Mouse (Mus musculus) intestine, embryonic 14.5 days (tissue): ENCODE data around the gene Tacc2. TPM values are rescaled to one million over a fixed set of nuclear protein-coding genes. Genes with fewer than 3 reads are reported as not detected.
"Not testable (repeated sequence)": the region's sequence is repeated elsewhere in the genome, so short reads cannot be mapped to it uniquely, and the experiment has no call there.

Source experiments
- ATAC-seq: fragments of 200-750 bp; cut with Nextera tagmentation; replicated peaks from 2 replicates; pipeline ENCODE4 v1.8.0; 2017; ENCODE audit warnings: low read depth, moderate number of reproducible peaks, moderate TSS enrichment, moderate library complexity; ENCODE audit not compliant: low FRiP score, low TSS enrichment
- DNase-seq: peaks from one replicate; pipeline ENCODE4 v3.0.0-alpha.2; 2018; ENCODE audit warnings: low spot score
- H3K27ac ChIP-seq: fragments of 300-500 bp; sonication (generic); 2 replicates; pipeline ENCODE4 v1.5.1; 2014; ENCODE audit warnings: low read depth, mild to moderate bottlenecking, control low read depth
- H3K27me3 ChIP-seq: fragments of 300-500 bp; sonication (generic); replicated peaks from 2 replicates; pipeline ENCODE4 v1.6.1; 2014; ENCODE audit warnings: low read length, control low read depth; ENCODE audit not compliant: control insufficient read depth, insufficient read depth
- H3K36me3 ChIP-seq: fragments of 300-500 bp; sonication (generic); 2 replicates; pipeline ENCODE4 v1.6.1; 2014; ENCODE audit warnings: low read length, control low read depth; ENCODE audit not compliant: control insufficient read depth, insufficient read depth
- H3K4me1 ChIP-seq: fragments of 300-500 bp; sonication (generic); replicated peaks from 2 replicates; pipeline ENCODE4 v1.6.1; 2014; ENCODE audit warnings: low read length, control low read depth, mixed read lengths; ENCODE audit not compliant: control insufficient read depth, insufficient read depth
- H3K4me2 ChIP-seq: fragments of 300-500 bp; sonication (generic); 2 replicates; pipeline ENCODE4 v1.6.1; 2014; ENCODE audit warnings: low read length
- H3K4me3 ChIP-seq: fragments of 300-500 bp; sonication (generic); 2 replicates; pipeline ENCODE4 v1.5.1; 2014; ENCODE audit warnings: low read depth, low read length, control low read depth, mixed read lengths
- H3K9ac ChIP-seq: fragments of 300-500 bp; sonication (generic); 2 replicates; pipeline ENCODE4 v1.6.1; 2014; ENCODE audit warnings: mild to moderate bottlenecking, low read length
- H3K9me3 ChIP-seq: fragments of 300-500 bp; sonication (generic); 2 replicates; pipeline ENCODE4 v1.6.1; 2016; ENCODE audit warnings: low read length, control low read depth; ENCODE audit not compliant: control insufficient read depth
- WGBS: fragments of 180-500 bp; shearing (Covaris S2); extraction: QIAGEN DNeasy Blood & Tissue Kit; methylation state at CpG from one replicate; pipeline ENCODE4 v1.1.7; 2014; 5-methylcytosine and 5-hydroxymethylcytosine counted together
- polyA plus RNA-seq: library from polyadenylated mRNA; unstranded; fragments of >200 nt; fragmentation: Nextera tagmentation; extraction: Ambion mirVana; gene quantifications from 2 replicates; pipeline ENCODE4 v1.2.1, GENCODE M21; 2014

Tacc2 gene
- polyA plus RNA-seq, 1 experiment from 2014 or later, result 33.7 TPM

DNA sequence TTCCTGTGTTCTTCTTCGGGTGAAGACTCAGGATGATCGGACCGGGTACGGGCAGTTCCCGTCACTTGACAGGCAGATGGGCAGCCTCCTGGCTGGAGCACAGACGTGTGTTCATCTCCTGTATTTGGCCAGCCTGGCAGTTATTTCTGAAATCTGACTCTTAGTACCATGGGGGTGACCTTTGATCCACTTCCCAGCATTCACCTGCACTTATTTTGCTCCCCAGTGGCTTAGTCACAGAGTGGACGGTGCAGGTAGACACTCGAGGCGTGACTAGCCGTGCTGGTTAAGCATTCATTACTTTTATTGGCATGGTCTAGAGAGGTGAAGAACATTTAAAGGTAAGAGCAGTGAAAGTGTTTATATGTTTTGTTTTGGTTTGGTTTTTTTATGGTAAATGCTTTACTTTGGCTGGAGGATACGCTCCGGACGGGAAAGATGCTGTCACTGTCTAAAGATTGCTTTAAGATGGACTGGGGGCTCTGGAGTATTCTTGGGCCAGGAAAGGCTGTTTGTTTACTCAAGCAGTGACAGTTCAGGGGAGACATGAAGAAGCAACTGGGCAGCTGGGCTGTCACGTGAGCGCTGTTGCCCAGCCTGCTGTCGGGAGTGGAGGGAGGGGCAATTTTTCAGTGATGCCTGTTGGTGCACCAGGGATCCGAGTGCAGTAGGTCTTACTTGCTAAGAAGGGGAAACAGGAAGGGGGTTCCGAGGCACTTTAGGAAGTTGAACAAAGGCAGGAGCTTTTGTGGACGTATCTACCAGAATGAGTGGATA lies 19.0 kb downstream of the Tacc2 start:
- not testable (repeated sequence) for ATAC-seq, H3K9ac ChIP-seq, H3K4me1 ChIP-seq, H3K9me3 ChIP-seq, H3K4me2 ChIP-seq, H3K4me3 ChIP-seq, H3K36me3 ChIP-seq, H3K27me3 ChIP-seq, H3K27ac ChIP-seq, DNase-seq
- WGBS, result 20% methylated on average over 9 of the region's 19 CpGs

DNA sequence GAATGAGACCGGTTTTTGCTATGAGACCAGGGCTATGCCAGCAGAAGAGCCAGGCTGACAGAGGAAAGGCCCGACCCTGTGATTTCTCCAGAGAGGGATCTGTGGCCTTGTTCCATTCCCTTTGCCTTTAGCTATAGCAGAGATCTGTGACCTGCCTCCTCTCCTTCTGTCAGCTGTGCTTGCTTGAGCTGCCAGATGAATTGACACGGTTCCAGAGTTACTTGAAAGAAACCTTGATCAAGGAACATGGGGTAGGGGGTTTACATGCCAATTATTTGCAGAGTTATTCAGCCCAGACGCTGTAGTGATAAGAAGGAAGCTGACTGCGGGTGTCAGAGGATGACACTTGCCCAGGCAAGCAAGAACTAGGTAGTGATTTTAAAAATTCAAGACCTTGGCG lies 20.3 kb downstream of the Tacc2 start:
- DNase-seq (no peak), ATAC-seq (no peak)
- no peaks in the 10 kb centered on the region for H3K27me3 ChIP-seq
- no peaks in the 10 kb centered on the region for H3K36me3 ChIP-seq
- no peak overlapping the region for H3K9ac ChIP-seq
- no peaks in the 10 kb centered on the region for H3K9me3 ChIP-seq
- no peak overlapping the region for H3K4me3 ChIP-seq
- WGBS, result 77% methylated on average over 6 of the region's 6 CpGs
- no peaks in the 10 kb centered on the region for H3K4me1 ChIP-seq
- H3K27ac ChIP-seq, result no peak overlapping the region
- no peak overlapping the region for H3K4me2 ChIP-seq

DNA sequence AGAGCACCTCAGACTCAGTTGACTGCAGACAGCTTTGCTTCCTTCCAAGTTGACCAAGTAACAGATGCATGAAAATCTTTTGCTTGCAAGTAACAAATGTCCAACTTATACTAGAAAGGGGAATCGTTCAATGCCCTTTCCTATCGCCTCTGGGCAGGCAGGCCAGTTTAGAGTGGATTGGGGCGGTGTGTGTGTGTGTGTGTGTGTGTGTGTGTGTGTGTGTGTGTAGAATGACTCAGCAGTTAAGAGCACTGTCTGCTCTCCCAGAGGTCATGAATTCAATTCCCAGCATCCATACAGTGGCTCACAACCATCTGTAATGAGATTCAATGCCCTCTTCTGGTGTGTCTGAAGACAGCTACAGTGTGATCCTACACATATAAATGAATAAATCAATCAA lies 22.8 kb downstream of the Tacc2 start:
- Histone ChIP-seq H3K36me3 (no peaks in the 10 kb centered on the region), H3K27ac (no peak overlapping the region), H3K9ac (no peak overlapping the region), H3K27me3 (no peaks in the 10 kb centered on the region), H3K4me2 (no peak overlapping the region), H3K9me3 (no peaks in the 10 kb centered on the region), H3K4me1 (no peaks in the 10 kb centered on the region), H3K4me3 (no peak overlapping the region)
- DNase-seq, result no peak
- no peak for ATAC-seq
- WGBS, result 81% methylated on average over 3 of the region's 3 CpGs

DNA sequence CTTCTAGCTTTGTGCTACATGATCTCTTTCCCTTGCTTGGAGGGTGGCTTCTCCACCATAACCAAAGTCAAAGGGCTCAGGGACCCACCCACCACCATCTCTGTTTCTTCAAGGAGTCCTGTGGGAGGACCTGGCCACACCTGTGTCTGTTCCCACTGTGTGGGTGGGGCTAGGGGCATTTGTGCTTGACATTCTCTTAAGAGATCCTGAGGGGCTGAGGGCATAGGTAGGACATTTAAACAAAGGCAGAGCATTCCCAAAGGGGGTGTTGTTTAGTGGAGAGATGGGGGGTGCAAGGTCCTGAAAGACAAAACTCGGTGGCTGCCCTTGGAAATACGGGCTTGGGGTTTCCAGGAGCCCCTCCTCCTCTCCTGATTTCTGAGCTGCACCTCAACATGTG lies 23.3 kb downstream of the Tacc2 start:
- no peak for ATAC-seq
- Histone ChIP-seq H3K9ac (no peak overlapping the region), H3K27me3 (no peaks in the 10 kb centered on the region), H3K9me3 (no peaks in the 10 kb centered on the region), H3K4me1 (no peaks in the 10 kb centered on the region), H3K4me3 (no peak overlapping the region), H3K36me3 (no peaks in the 10 kb centered on the region), H3K4me2 (no peak overlapping the region), H3K27ac (no peak overlapping the region)
- DNase-seq, result no peak
- 76% methylated on average over 2 of the region's 2 CpGs for WGBS

DNA sequence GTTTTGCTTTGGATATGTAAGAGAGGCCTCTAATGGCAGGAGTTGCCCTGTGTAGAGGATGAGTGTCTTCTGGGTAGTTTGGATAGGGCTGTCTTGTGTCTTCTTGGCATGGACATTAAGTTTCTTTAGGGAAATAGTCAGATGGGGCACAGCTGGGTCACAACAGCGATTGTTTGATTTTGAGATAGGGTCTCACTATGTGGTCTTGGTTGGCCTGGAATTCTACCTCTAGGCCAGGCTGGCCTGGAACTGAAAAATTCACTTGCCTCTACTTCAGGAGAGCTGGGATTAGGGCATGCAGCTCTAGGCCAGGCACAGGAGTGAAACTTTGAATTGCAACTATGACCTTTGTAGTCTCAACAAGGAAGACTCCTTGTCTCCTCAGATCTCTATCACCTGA lies 25.6 kb downstream of the Tacc2 start:
- Histone ChIP-seq H3K9ac (no peak overlapping the region), H3K36me3 (no peaks in the 10 kb centered on the region), H3K27me3 (no peaks in the 10 kb centered on the region), H3K4me1 (no peaks in the 10 kb centered on the region), H3K4me3 (no peak overlapping the region), H3K4me2 (no peak overlapping the region), H3K27ac (no peak overlapping the region), H3K9me3 (no peaks in the 10 kb centered on the region)
- DNase-seq (no peak), ATAC-seq (no peak)
- WGBS, result 66% methylated on average over 1 of the region's 1 CpGs

DNA sequence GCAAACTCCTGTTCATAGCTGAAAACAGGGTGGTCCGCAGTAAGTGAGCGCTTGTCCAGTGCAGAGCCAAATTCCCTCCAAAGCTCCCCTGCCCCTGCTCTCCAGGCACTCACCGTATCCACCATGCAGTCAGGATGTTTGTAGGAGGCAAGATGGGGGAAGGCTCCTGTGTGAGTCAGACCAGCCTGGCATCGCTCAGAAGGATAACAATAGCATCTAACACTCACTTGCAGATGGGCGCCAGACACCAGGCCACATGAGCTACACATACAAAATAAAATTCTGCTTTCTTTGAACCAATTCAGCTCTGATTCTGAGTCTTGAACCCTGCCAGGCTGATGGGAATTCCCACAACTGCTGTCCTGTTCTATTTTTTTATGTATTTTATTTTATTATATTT lies 26.3 kb downstream of the Tacc2 start:
- Histone ChIP-seq H3K4me1 (no peaks in the 10 kb centered on the region), H3K27ac (no peak overlapping the region), H3K9ac (no peak overlapping the region), H3K36me3 (no peaks in the 10 kb centered on the region), H3K4me2 (no peak overlapping the region), H3K4me3 (no peak overlapping the region), H3K9me3 (no peaks in the 10 kb centered on the region), H3K27me3 (no peaks in the 10 kb centered on the region)
- DNase-seq, result no peak
- WGBS, result 75% methylated on average over 5 of the region's 5 CpGs
- ATAC-seq, result no peak

DNA sequence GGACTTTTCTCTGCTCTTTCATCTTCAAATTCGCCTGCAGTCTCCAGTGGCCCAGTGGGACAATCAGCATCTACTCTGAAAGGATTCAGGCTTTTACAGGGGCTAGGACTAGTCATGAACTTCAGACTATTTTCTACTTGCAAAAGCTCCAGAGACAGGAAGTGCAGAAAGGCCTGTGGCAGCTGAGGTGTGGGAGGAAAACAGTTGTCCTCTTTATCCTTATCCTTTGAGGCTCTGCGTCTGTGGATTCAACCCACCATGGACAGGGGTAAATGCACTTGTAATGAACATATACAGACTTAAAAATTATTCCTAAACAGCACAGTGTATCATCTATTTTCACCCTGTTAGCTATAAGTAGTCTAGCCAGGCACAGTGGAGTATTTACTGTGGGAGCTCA lies 27.2 kb downstream of the Tacc2 start:
- Histone ChIP-seq H3K27ac (no peak overlapping the region), H3K9me3 (no peaks in the 10 kb centered on the region), H3K9ac (no peak overlapping the region), H3K27me3 (no peaks in the 10 kb centered on the region), H3K4me1 (no peaks in the 10 kb centered on the region), H3K36me3 (no peaks in the 10 kb centered on the region), H3K4me2 (no peak overlapping the region), H3K4me3 (no peak overlapping the region)
- 63% methylated on average over 2 of the region's 2 CpGs for WGBS
- no peak for ATAC-seq
- no peak for DNase-seq

DNA sequence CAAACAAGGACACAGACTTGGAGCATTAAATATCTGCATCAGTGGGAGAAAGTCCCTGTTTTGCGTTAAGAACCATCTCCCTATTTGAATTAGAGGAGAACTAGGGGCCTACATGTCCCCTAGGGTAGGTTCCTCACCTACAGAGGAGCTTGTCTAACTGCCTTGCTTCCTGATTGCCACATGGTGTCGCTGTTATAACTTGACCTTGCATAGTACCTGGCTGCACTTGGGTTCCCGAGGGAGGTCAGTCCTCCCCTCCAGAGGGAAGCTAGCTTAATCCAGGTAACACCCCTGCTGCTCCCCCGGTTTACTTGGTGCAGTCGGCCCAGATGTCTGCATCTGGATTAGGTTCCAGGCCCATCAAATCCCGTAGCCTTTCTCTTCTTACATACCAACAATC lies 27.9 kb downstream of the Tacc2 start:
- Histone ChIP-seq H3K4me3 (no peak overlapping the region), H3K9ac (no peak overlapping the region), H3K27me3 (no peaks in the 10 kb centered on the region), H3K9me3 (no peaks in the 10 kb centered on the region), H3K4me1 (no peaks in the 10 kb centered on the region), H3K4me2 (no peak overlapping the region), H3K36me3 (no peaks in the 10 kb centered on the region), H3K27ac (no peak overlapping the region)
- WGBS, result 21% methylated on average over 6 of the region's 6 CpGs
- no peak for ATAC-seq
- no peak for DNase-seq

DNA sequence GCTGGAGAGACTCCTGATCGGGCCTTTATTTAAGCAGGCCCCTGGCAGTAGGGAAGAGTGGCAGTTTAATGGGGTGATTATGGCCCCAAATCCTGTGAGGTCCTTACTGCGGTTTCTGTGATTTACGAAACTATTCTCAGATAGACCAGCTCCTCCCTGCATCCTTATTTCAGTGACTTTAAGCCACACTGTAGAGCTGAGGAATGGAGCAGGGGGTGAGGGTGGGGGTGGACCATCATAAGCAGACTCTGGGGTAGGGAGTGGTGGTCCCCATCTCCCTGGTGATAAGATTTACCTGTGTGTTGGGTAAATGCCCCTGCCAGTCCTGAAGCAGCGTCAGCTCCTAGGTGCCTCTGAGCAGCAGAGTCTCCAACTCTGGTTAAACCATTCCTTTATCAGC lies 29.7 kb downstream of the Tacc2 start:
- Histone ChIP-seq H3K27me3 (no peaks in the 10 kb centered on the region), H3K4me2 (no peak overlapping the region), H3K4me3 (no peak overlapping the region), H3K9ac (no peak overlapping the region), H3K27ac (no peak overlapping the region), H3K36me3 (no peaks in the 10 kb centered on the region), H3K9me3 (no peaks in the 10 kb centered on the region), H3K4me1 (no peaks in the 10 kb centered on the region)
- no peak for DNase-seq
- WGBS, result 76% methylated on average over 4 of the region's 4 CpGs
- no peak for ATAC-seq
